Mouse (Mus musculus) ES-E14 (cell line): ENCODE measurements around the gene Tctn3.

Experiments used
- CHD2 ChIP-seq: IDR thresholded peaks from 2 replicates; pipeline ENCODE4 v1.6.1; 2014; ENCODE audit warnings: mild to moderate bottlenecking, low read depth, low read length, inconsistent platforms
- HCFC1 ChIP-seq: IDR thresholded peaks from 2 replicates; pipeline ENCODE4 v1.6.1; 2012; ENCODE audit warnings: low read length, inconsistent platforms, borderline replicate concordance; ENCODE audit not compliant: insufficient read depth
- MAFK ChIP-seq: IDR thresholded peaks from 2 replicates; pipeline ENCODE4 v1.6.1; 2014; ENCODE audit warnings: mild to moderate bottlenecking, low read depth, low read length, inconsistent platforms; ENCODE audit not compliant: insufficient read depth
- ZNF384 ChIP-seq: IDR thresholded peaks from 2 replicates; pipeline ENCODE4 v1.6.1; 2012; ENCODE audit warnings: low read depth, low read length, inconsistent platforms

- no peak for TF ChIP-seq ZNF384
- no peak for TF ChIP-seq HCFC1
- TF ChIP-seq MAFK: no peak
- no peak for TF ChIP-seq CHD2
These were observed 63.1 kb downstream of the Tctn3 start for GRCm38 (mm10) chr19:40548796-40549515.
